In the genomic region with DNA sequence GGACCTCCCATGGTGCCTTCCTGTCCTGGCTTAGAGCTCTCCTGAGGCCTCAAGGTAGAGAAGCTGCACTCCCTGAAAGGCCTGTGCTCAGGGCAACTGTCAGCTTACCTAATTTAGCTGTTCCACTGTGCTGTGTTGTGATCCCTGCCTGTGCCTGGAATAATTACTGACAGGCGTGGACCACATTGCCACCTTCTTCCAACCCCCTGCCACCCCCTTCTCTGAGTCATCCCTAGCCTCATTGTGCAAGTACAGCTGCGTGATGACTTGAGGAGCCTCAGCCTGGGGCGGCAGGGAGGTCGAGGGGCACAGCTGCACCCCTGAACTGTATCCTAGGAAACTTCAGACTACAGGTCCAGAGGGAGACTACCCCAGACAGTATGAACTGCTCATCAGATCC, we compare ENCODE assay signal across 16 mouse cellular contexts. TPM values are rescaled to one million over a fixed set of nuclear protein-coding genes. Genes with fewer than 3 reads are reported as not detected.
A peak's percentile ranks its signal among the peaks of the same experiment; 100 is the strongest.
DNase-seq lines count a peak whose midpoint lies in the region; ATAC-seq lines count a peak whose summit lies in the region.
"Had no signal": no experiment of that assay in that cellular context is flagged by ENCODE, and none has a peak within 500 bp of the region (broad histone marks: within the 10 kb centered on the region; RNA-seq: fewer than 3 reads in every experiment).

No protein-coding gene starts in this region.

- ATAC-seq in liver, embryonic 13.5 days (ENCODE audit: low read depth) = no peak
- ATAC-seq in liver, embryonic 11.5 days (replicated peaks; ENCODE audit: low FRiP score) = no peak
- ATAC-seq in stomach, embryonic 16.5 days (ENCODE audit: insufficient read depth, low FRiP score) = no peak
- ATAC-seq: forebrain, embryonic 15.5 days had no signal

- H3K27me3 ChIP-seq in heart, embryonic 10.5 days (ENCODE audit: insufficient read depth, poor library complexity, severe bottlenecking) = peaks cover 12% of the 10 kb centered on the region
- peaks cover 26% of the 10 kb centered on the region for H3K27me3 ChIP-seq in liver, embryonic 13.5 days
- no peaks in the 10 kb centered on the region for H3K27me3 ChIP-seq in liver, embryonic 11.5 days (replicated peaks; ENCODE audit: control insufficient read depth, insufficient read depth, low read length)
- no peaks in the 10 kb centered on the region for H3K27me3 ChIP-seq in stomach, embryonic 16.5 days (ENCODE audit: control insufficient read depth, insufficient read depth, low read length)
- H3K27me3 ChIP-seq: forebrain, embryonic 15.5 days; neural tube, embryonic 12.5 days had no signal

- no peak overlapping the region for H3K4me2 ChIP-seq in liver, embryonic 13.5 days
- H3K4me2 ChIP-seq in liver, embryonic 11.5 days = no peak overlapping the region
- no peak overlapping the region; the same call in 1 of the 2 replicates for H3K4me2 ChIP-seq in stomach, embryonic 16.5 days (ENCODE audit: low read depth, low read length)
- H3K4me2 ChIP-seq: forebrain, embryonic 15.5 days; heart, embryonic 11.5 days; hindbrain, embryonic 14.5 days; neural tube, embryonic 12.5 days had no signal

- peak overlapping the region; percentile 47; the same call in 1 of the 2 replicates for H3K27ac ChIP-seq in heart, embryonic 10.5 days
- no peak overlapping the region; the same call in 1 of the 2 replicates for H3K27ac ChIP-seq in liver, embryonic 13.5 days
- no peak overlapping the region for H3K27ac ChIP-seq in liver, embryonic 11.5 days (ENCODE audit: low read depth, low read length)
- peak overlapping the region; percentile 31 for H3K27ac ChIP-seq in stomach, embryonic 16.5 days (ENCODE audit: low read length)
- H3K27ac ChIP-seq: forebrain, embryonic 15.5 days; hindbrain, embryonic 14.5 days; neural tube, embryonic 12.5 days had no signal

- DNase-seq in heart, embryonic 10.5 days (ENCODE audit: low spot score) = no peak
- no peak for DNase-seq in heart, adult 9 months (ENCODE audit: low spot score in 2 of 2)
- DNase-seq in liver, embryonic 13.5 days = no peak
- DNase-seq in liver, embryonic 11.5 days (ENCODE audit: low spot score) = no peak
- peak; percentile 57 for DNase-seq in MN1 (ENCODE audit: low spot score)
- DNase-seq in left cerebral cortex, postnatal 25 days (ENCODE audit: low spot score in 2 of 2) = no peak
- DNase-seq: kidney, adult 11 months; kidney, postnatal 10 days; lung, postnatal 4 days had no signal

- H3K9me3 ChIP-seq in heart, embryonic 10.5 days = no peaks in the 10 kb centered on the region
- H3K9me3 ChIP-seq in liver, embryonic 13.5 days (replicated peaks) = no peaks in the 10 kb centered on the region
- H3K9me3 ChIP-seq in liver, embryonic 11.5 days (ENCODE audit: control insufficient read depth, low read length) = no peaks in the 10 kb centered on the region
- no peaks in the 10 kb centered on the region for H3K9me3 ChIP-seq in stomach, embryonic 16.5 days (replicated peaks; ENCODE audit: control insufficient read depth, low read length)
- H3K9me3 ChIP-seq: forebrain, embryonic 15.5 days; liver, embryonic 15.5 days; neural tube, embryonic 12.5 days had no signal

- WGBS in heart, embryonic 10.5 days = 78% methylated on average over 4 of the region's 4 CpGs
- 55% methylated on average over 4 of the region's 4 CpGs for WGBS in liver, embryonic 13.5 days (ENCODE audit: insufficient replicate concordance)
- WGBS in liver, embryonic 11.5 days = 68% methylated on average over 4 of the region's 4 CpGs
- WGBS in stomach, embryonic 16.5 days = 58% methylated on average over 4 of the region's 4 CpGs

- peaks cover 56% of the 10 kb centered on the region for H3K4me1 ChIP-seq in heart, embryonic 10.5 days
- H3K4me1 ChIP-seq in liver, embryonic 13.5 days (replicated peaks) = peaks cover 71% of the 10 kb centered on the region
- peaks cover 7% of the 10 kb centered on the region for H3K4me1 ChIP-seq in liver, embryonic 11.5 days (replicated peaks; ENCODE audit: control insufficient read depth, insufficient read depth, low read length)
- peaks cover 40% of the 10 kb centered on the region for H3K4me1 ChIP-seq in stomach, embryonic 16.5 days (ENCODE audit: control insufficient read depth, insufficient read depth, low read length)

- no peak overlapping the region for H3K4me3 ChIP-seq in heart, embryonic 10.5 days
- H3K4me3 ChIP-seq in liver, embryonic 13.5 days (replicated peaks) = no peak overlapping the region
- no peak overlapping the region for H3K4me3 ChIP-seq in liver, embryonic 11.5 days (ENCODE audit: low read depth, low read length)
- no peak overlapping the region for H3K4me3 ChIP-seq in stomach, embryonic 16.5 days (replicated peaks; ENCODE audit: low read length)
- H3K4me3 ChIP-seq: erythroblast, embryonic 14.5 days; forebrain, embryonic 15.5 days; liver, embryonic 15.5 days; neural tube, embryonic 12.5 days had no signal

- intact Hi-C loops in left cerebral cortex, postnatal 25 days (cut with DNase I) = no loop called here

- H3K9ac ChIP-seq in liver, embryonic 13.5 days = peak overlapping the region; percentile 15; the same call in 1 of the 2 replicates
- no peak overlapping the region for H3K9ac ChIP-seq in liver, embryonic 11.5 days (ENCODE audit: low read depth, low read length)
- peak overlapping the region; percentile 9; the same call in 1 of the 2 replicates for H3K9ac ChIP-seq in stomach, embryonic 16.5 days (ENCODE audit: low read length)
- H3K9ac ChIP-seq: forebrain, embryonic 15.5 days; hindbrain, embryonic 14.5 days; liver, embryonic 15.5 days; neural tube, embryonic 12.5 days had no signal

- H3K36me3 ChIP-seq in heart, embryonic 10.5 days = no peaks in the 10 kb centered on the region
- H3K36me3 ChIP-seq in liver, embryonic 13.5 days = no peaks in the 10 kb centered on the region
- no peaks in the 10 kb centered on the region for H3K36me3 ChIP-seq in liver, embryonic 11.5 days (ENCODE audit: control insufficient read depth, insufficient read depth, low read length)
- no peaks in the 10 kb centered on the region for H3K36me3 ChIP-seq in stomach, embryonic 16.5 days (ENCODE audit: control insufficient read depth, insufficient read depth, low read length)
- H3K36me3 ChIP-seq: forebrain, embryonic 15.5 days; liver, embryonic 15.5 days; neural tube, embryonic 12.5 days had no signal

RNA-seq across cellular contexts. Expression of a gene that starts 5.7 kb away (rescaled TPM):
- 11.6 and 13.1 TPM in 2 replicates for polyA plus RNA-seq in heart, embryonic 10.5 days (2016; fragmentation: Nextera tagmentation; extraction: Ambion mirVana)
- 5.1 and 5.5 TPM in 2 replicates for polyA plus RNA-seq in liver, embryonic 13.5 days (2015; fragmentation: Nextera tagmentation; extraction: Ambion mirVana)
- polyA plus RNA-seq in liver, embryonic 11.5 days (2014; fragmentation: Nextera tagmentation; extraction: Ambion mirVana) = 9.7 and 10.2 TPM in 2 replicates
- 41.4 and 52.6 TPM in 2 replicates for polyA plus RNA-seq in stomach, embryonic 16.5 days (2015; fragmentation: Nextera tagmentation; extraction: Ambion mirVana)
- 100 to 1,000 TPM; 259 to 273 TPM for total RNA-seq in left cerebral cortex, postnatal 25 days (2021)

RNA-seq across cellular contexts. Expression of a gene that starts 35.1 kb away (rescaled TPM):
- polyA plus RNA-seq in heart, embryonic 10.5 days (2016; fragmentation: Nextera tagmentation; extraction: Ambion mirVana) = 86.7 and 96.6 TPM in 2 replicates
- 37.4 and 37.6 TPM in 2 replicates for polyA plus RNA-seq in liver, embryonic 13.5 days (2015; fragmentation: Nextera tagmentation; extraction: Ambion mirVana)
- polyA plus RNA-seq in liver, embryonic 11.5 days (2014; fragmentation: Nextera tagmentation; extraction: Ambion mirVana) = 70.1 and 77.2 TPM in 2 replicates
- 80.1 and 82.0 TPM in 2 replicates for polyA plus RNA-seq in stomach, embryonic 16.5 days (2015; fragmentation: Nextera tagmentation; extraction: Ambion mirVana)
- 10 to 100 TPM; 44.8 to 47.8 TPM for total RNA-seq in left cerebral cortex, postnatal 25 days (2021)

Comparison
In these comparisons a context has a peak if more than half of its experiments do, and no peak if none do; other contexts are left out.
1. H3K27ac ChIP-seq: peak in heart, embryonic 10.5 days (single experiment) and stomach, embryonic 16.5 days (single experiment); none in liver, embryonic 13.5 days (single experiment) and liver, embryonic 11.5 days (single experiment).